Mouse (Mus musculus) ovary, adult 18-20 months (tissue): Measurements from ENCODE around the gene Galnt18.

ENCODE experiments used
- DNase-seq: peaks from one replicate; pipeline ENCODE4 v3.0.0; 2022; ENCODE audit warnings: low spot score, mixed read lengths

The Galnt18 gene

GRCm38 (mm10) chr7:111637866-111638448 lies 141.8 kb downstream of the Galnt18 start:
- DNase-seq, result no peak

DNA sequence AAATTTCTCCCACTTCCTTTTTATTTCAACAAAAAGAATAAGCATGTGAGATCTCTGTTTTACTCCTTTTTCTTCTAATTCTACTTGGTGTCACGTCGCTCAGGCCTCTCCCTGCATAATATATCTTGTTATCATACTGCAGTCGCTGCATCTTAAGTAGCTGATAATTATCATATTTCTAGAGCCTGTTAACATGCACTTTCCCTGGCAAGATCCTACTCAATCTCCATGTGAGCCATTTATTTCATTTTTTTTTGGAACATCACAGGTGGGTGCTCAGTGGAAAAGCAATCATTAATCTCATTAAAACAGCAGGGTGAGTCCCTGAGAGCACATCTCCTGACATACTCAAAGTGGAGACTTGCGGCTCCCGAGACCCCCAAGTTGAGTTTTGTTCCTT lies 143.3 kb downstream of the Galnt18 start:
- no peak for DNase-seq

GRCm38 (mm10) chr7:111631265-111631664 lies 148.5 kb downstream of the Galnt18 start:
- no peak for DNase-seq

GRCm38 (mm10) chr7:111626232-111626631 lies 153.5 kb downstream of the Galnt18 start:
- DNase-seq, result no peak

DNA sequence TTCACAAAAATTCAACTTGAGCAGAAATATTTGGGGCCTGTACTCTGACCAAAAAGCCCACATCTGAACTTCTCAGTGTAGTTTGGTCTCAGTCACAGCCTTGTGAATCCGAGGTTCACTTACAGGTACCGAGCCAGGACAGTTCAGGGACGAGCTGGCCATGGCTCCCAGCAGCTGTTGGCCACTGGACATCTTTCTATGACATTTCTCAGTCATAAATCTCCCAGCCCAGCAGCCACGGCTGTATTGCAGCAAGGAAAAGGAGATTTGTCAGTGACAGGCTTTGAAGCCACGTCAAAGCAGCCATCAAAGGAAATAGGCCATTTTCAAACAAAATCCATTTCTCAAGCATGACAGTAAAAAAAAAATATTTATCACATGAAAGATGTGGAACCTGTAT lies 154.0 kb downstream of the Galnt18 start:
- DNase-seq, result no peak

GRCm38 (mm10) chr7:111616231-111616937 lies 163.4 kb downstream of the Galnt18 start:
- peak; percentile 8 for DNase-seq

DNA sequence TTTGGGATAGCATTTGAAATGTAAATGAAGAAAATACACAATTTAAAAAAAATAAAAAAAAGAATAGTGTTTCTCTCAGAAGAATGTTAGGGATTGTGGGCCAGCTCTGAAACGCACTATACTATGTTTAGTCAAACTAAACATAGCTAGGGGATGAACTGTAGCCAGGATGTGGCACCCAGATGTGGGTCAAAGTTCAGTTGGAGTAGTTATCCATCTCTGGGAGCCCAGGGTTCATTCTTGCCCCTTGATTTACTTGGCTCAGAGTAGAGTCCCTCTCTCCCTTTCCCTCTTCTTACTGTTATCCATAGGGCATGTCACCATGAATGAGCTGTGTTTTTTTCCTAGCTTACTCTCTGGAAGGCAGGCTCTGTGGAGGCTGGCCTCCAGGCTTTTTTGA lies 165.3 kb downstream of the Galnt18 start:
- DNase-seq, result no peak

DNA sequence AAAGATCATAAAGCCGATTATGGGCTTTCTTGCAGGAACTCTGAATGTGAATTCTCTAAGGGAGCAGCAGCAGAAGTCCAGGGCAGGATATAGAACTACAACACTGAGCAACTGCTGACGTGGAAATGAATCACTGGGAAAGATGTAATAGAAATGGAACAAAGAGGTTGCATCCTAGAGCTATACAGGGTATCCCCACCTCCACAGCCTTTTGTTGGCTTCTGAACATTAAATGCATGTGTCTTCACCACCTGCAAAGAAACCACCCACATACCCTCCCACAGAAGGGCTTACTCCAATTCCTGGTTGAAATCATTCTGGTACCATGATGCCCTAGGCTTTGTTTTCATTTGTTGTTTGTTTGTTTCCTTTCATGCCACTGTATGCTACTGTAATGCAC lies 172.3 kb downstream of the Galnt18 start:
- DNase-seq, result no peak

- DNase-seq, result no peak
These were observed 173.7 kb downstream of the Galnt18 start for GRCm38 (mm10) chr7:111606091-111606490.

DNA sequence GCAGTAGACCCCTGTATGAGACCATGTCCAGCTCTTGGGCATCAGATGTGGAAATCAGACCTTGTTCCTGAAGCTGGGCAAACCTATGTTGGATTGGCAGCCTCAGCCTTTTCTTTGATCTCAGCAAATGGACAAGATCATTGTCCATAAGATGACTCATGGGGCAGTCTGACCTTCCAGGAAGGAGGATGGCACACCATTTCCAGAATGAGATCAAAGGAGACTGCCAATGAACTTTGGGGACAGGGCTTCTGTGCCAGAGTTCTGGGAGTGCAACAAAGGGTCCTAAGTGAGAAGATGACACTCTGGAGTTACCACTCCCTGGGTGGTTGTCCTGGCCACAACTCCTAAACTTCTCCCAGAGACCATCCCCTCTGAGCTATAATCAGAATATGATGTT lies 174.1 kb downstream of the Galnt18 start:
- DNase-seq, result no peak

DNA sequence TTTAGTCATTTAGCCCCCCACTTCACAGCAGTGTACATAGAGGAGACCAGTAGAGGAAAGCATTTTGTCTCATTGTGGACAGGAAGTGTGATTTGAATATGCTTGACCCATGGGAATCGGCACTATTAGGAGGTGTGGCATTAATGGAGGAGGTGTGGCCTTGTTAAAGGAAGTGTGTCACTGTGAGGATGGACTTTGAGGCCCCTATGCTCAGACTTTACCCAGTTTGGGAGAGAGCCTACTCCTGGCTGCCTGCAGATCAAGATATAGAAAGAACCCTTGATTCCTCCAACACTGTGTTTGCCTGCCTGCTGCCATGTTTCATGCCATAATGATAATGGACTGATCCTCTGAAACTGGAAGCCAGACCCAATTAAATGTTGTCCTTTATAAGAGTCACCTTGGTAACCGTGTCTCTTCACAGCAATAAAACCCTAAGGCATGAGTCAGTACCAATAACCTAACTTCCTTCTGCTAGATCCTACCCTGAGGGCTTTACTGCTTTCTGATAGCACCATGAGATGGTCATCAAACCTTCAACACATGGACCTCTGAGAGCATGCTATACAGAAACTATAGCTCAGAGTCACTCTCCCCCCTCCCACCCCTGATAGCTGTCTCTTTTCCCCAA lies 175.1 kb downstream of the Galnt18 start:
- no peak for DNase-seq

GRCm38 (mm10) chr7:111603186-111603585 lies 176.6 kb downstream of the Galnt18 start:
- DNase-seq, result no peak

DNA sequence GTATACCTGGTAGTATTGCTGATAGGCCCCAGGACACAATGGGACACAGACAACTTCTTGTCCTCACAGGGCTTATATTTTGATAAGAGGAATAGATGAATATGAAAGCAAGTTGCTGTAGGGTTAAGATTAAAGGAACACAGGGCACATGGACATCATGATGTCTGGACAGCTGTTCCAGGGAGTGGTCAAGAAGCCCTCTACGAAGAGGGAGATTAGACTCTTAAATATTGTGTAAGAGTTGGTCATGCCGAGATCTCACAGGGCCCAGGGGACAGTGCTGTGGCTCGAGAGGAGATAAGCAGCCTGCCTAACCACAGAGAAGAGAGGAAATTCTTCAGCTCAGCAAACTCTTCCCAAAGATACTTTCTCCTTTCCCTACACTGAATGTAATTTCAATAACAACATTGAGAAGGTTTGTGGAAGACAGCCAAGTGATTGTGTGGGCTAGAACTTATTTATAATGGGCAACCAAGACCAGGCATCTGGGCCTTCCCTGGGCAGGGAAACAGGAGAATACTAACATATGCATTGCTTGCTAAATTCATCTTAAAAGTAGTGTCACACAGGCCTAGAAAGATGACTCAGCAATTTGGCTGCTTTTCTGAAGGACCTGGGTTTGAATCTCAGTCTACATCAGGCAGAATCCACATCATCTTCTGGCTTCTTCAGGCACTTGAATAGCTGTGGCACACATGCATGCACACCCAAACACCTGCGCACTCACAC lies 178.3 kb downstream of the Galnt18 start:
- no peak for DNase-seq

GRCm38 (mm10) chr7:111600756-111601155 lies 179.0 kb downstream of the Galnt18 start:
- DNase-seq, result no peak

DNA sequence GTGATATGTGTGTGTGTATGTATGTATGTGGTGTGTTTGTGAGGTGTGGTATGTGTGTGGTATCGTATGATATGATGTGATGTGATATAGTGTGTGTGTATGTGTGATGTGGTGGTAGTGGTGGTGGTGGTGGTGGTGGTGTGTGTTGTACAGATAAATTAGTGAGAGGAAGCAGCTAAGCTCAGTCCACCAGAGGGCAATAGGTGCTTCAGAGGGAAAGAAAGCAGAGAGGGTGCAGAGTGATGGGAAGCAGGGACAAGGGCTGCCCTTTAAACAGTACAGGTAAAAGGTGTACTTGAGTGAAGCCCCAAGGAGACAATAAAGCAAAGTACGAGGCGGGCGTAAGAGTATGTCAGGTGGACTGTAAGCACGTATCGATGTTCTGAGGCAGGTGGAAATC lies 186.1 kb downstream of the Galnt18 start:
- DNase-seq, result no peak

DNA sequence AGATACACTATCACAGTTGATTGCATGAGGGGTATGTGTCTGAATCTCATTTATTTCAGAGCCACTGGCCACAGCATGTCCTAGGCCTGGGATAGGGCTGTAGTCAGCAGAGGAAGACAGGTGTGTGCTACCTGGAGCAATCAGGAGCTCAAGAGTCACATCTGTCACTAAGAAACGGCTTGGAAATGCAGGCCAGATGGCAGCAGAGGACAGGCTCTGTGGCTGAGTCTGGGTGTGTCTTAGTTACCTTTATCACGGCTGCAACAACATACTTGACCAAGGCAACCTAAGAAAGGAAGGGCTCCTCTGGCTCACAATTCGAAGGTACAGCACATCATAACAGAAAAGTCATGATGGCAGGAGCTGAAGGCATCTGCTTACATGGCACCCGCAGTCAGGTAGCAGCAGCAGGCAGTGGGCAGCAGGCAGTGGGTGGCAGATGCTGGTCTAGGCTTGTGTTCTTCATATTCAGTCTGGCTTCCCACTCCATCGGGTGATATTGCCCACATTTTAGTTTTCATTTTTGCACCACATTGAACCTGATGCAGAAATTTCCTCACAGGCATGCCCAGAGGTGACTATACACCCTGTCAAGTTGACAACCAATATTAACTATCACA lies 190.2 kb downstream of the Galnt18 start:
- no peak for DNase-seq

- peak; percentile 24 for DNase-seq
These were observed 191.4 kb downstream of the Galnt18 start for GRCm38 (mm10) chr7:111588291-111588781.

GRCm38 (mm10) chr7:111580547-111580946 lies 199.2 kb downstream of the Galnt18 start:
- DNase-seq, result no peak

GRCm38 (mm10) chr7:111575096-111575495 lies 204.7 kb downstream of the Galnt18 start:
- DNase-seq, result peak; percentile 27

GRCm38 (mm10) chr7:111572336-111572735 lies 207.4 kb downstream of the Galnt18 start:
- no peak for DNase-seq

DNA sequence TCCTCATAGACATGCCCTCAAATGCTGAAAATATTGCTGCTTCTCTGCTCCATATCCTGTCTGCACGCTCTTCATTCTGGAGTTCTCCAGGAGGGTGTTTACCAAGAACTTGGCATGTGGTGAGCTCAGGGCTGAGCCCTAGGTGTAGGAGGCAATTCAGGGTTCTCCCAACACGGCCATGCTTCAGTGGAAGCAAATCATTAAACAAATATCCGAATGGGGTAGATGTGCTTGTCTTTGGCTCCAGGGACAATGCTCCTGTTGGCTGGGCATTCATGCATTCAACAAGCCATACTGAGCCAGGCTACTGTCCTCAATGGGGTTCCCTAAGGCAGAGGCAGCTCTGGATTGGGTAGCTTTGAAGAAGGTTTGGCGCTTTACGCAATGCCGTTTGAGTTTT lies 212.9 kb downstream of the Galnt18 start:
- no peak for DNase-seq
